Mouse (Mus musculus): Measurements from ENCODE around the gene Spen.
A peak's percentile ranks its signal among the peaks of the same experiment; 100 is the strongest.

DNA sequence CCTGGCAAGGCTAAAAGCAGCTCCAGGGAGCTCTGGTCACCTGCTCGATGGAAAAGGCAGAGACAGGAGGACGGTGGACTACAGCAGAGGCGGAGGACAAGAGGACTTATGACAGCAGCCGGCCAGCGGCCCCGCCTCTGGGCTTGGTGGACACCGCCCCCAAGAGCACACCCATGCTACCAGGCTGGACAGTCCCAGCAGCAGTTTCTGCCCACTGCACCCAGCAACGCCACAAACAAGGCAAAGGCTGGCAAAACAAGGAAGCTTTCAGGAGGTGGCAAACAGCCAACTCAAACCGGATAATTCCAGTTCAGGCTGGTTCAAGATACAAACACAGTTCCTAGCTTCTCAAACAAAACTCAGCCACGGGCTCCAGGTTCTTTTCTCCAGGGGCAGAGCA is 32.0 kb downstream of the Spen start:
- 0 out of 2 replicates have a peak, but pooled peaks have one; percentile 12 for TF ChIP-seq POLR2A (IDR thresholded peaks at IDR 0.05; ENCODE audit: insufficient read depth, low read depth, low read length)
- TF ChIP-seq CTCF (IDR thresholded peaks at IDR 0.05) = peak; percentile 24; the same call in 1 of the 2 replicates
- TF ChIP-seq EP300 (IDR thresholded peaks at IDR 0.05; ENCODE audit: insufficient read depth, low read depth, low read length) = peak; percentile 59; the same call in 1 of the 2 replicates

Measured in heart, adult 2 months (tissue).